In the genomic region with DNA sequence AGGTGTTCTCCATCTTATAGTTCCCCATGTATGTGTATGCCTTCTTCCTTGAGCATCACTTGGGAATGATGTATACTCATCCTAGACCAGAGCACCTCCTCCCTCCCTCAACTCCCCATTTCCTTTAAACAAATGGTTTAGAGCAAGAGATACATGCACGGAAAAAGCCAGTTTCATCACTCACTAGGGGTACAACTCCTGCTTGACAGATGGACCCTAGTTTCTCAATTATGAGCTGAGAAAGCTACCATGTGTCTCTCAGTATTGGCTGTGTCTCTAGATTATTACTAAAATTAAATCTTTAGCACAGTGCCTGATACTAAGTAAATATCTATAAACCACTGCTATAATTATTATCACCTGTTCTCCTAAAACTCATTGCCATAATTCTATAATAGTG, we compare ENCODE assay signal across 14 mouse cellular contexts.
"Had no signal": no experiment of that assay in that cellular context is flagged by ENCODE, and none has a peak within 500 bp of the region (broad histone marks: within the 10 kb centered on the region; RNA-seq: fewer than 3 reads in every experiment).

No protein-coding gene starts in this region.

- H3K27me3 ChIP-seq: midbrain, embryonic 12.5 days; neural tube, embryonic 12.5 days had no signal

- DNase-seq: lung, adult 18-20 months; lung, embryonic 14.5 days; lung, postnatal 10 days; lung, postnatal 4 days; midbrain, embryonic 14.5 days; right cerebral cortex, postnatal 14 days; spleen, adult 18-20 months; thymus, adult 18-20 months; thymus, postnatal 14 days; thymus, postnatal 36 days had no signal

- H3K4me2 ChIP-seq: lung, embryonic 14.5 days; midbrain, embryonic 12.5 days; neural tube, embryonic 12.5 days had no signal

- H3K4me1 ChIP-seq: midbrain, embryonic 10.5 days; midbrain, embryonic 12.5 days; neural tube, embryonic 12.5 days had no signal

- H3K4me3 ChIP-seq: midbrain, embryonic 10.5 days; midbrain, embryonic 12.5 days; neural tube, embryonic 12.5 days had no signal

- H3K9ac ChIP-seq: lung, embryonic 14.5 days; midbrain, embryonic 12.5 days; neural tube, embryonic 12.5 days had no signal

- ATAC-seq: midbrain, embryonic 16.5 days had no signal

- H3K9me3 ChIP-seq: midbrain, embryonic 10.5 days; midbrain, embryonic 12.5 days; neural tube, embryonic 12.5 days had no signal

- H3K36me3 ChIP-seq: midbrain, embryonic 10.5 days; midbrain, embryonic 12.5 days; neural tube, embryonic 12.5 days had no signal

- H3K27ac ChIP-seq: midbrain, embryonic 10.5 days; midbrain, embryonic 12.5 days; neural tube, embryonic 12.5 days had no signal
